Mouse (Mus musculus) hindbrain, postnatal 0 days (tissue): ENCODE results near the gene Rps3a1. TPM values are rescaled to one million over a fixed set of nuclear protein-coding genes. Genes with fewer than 3 reads are reported as not detected.

Experiments used
- ATAC-seq: fragments of 200-750 bp; cut with Nextera tagmentation; 2 replicates; pipeline ENCODE4 v1.8.0; 2017; ENCODE audit warnings: mild to moderate bottlenecking, moderate TSS enrichment, moderate library complexity
- DNase-seq: peaks from one replicate; pipeline ENCODE4 v3.0.0-alpha.2; 2015; ENCODE audit warnings: low spot score
- H3K27ac ChIP-seq: fragments of 300-500 bp; sonication (generic); 2 replicates; pipeline ENCODE4 v1.5.1; 2014; ENCODE audit warnings: mild to moderate bottlenecking
- H3K27me3 ChIP-seq: fragments of 300-500 bp; sonication (generic); 2 replicates; pipeline ENCODE4 v1.6.1; 2014; ENCODE audit warnings: low read length, mixed read lengths; ENCODE audit not compliant: insufficient read depth
- H3K36me3 ChIP-seq: fragments of 300-500 bp; sonication (generic); 2 replicates; pipeline ENCODE4 v1.6.1; 2014; ENCODE audit warnings: low read length, mixed read lengths; ENCODE audit not compliant: insufficient read depth
- H3K4me1 ChIP-seq: fragments of 300-500 bp; sonication (generic); 2 replicates; pipeline ENCODE4 v1.6.1; 2014; ENCODE audit warnings: antibody characterized with exemption, low read length, mixed read lengths; ENCODE audit not compliant: insufficient read depth
- H3K4me2 ChIP-seq: fragments of 300-500 bp; sonication (generic); 2 replicates; pipeline ENCODE4 v1.6.1; 2014; ENCODE audit warnings: low read depth, mild to moderate bottlenecking, low read length, moderate library complexity, mixed read lengths
- H3K4me3 ChIP-seq: fragments of 300-500 bp; sonication (generic); 2 replicates; pipeline ENCODE4 v1.5.1; 2014; ENCODE audit warnings: low read length
- H3K9ac ChIP-seq: fragments of 300-500 bp; sonication (generic); replicated peaks from 2 replicates; pipeline ENCODE4 v1.6.1; 2014; ENCODE audit warnings: mild to moderate bottlenecking, low read length, moderate library complexity, mixed read lengths
- H3K9me3 ChIP-seq: fragments of 300-500 bp; sonication (generic); 2 replicates; pipeline ENCODE4 v1.6.1; 2016; ENCODE audit warnings: low read length, mixed read lengths
- CTCF ChIP-seq: IDR thresholded peaks from 2 replicates; pipeline ENCODE4 v1.5.1; 2016; ENCODE audit warnings: antibody characterized with exemption, control low read depth, low read depth
- WGBS: fragments of 180-500 bp; shearing (Covaris S2); extraction: QIAGEN DNeasy Blood & Tissue Kit; methylation state at CpG from one replicate; pipeline ENCODE4 v1.1.7; 2014; 5-methylcytosine and 5-hydroxymethylcytosine counted together
- polyA plus RNA-seq: library from polyadenylated mRNA; unstranded; fragments of >200 nt; fragmentation: Nextera tagmentation; extraction: Ambion mirVana; gene quantifications from 2 replicates; pipeline ENCODE4 v1.2.1, GENCODE M21; 2015
- total RNA-seq: library from RNA; depleted of rRNA; stranded (reverse); fragments of >200 nt; gene quantifications from 2 replicates; pipeline ENCODE4 v1.2.3, GENCODE M21; 2014

Gene Rps3a1
- total and polyA plus RNA-seq, 2 experiments from 2014 or later: 391 to 638 TPM

GRCm38 (mm10) chr3:86136936-86137574 lies 5.4 kb downstream of the Rps3a1 start:
- H3K36me3 ChIP-seq: peaks cover 29% of the 10 kb centered on the region; the same call in 1 of the 2 replicates
- no peak overlapping the region for H3K4me2 ChIP-seq
- no peak for TF ChIP-seq CTCF
- no peaks in the 10 kb centered on the region for H3K27me3 ChIP-seq
- ATAC-seq (no peak), DNase-seq (no peak)
- no peak overlapping the region for H3K27ac ChIP-seq
- no peak overlapping the region for H3K4me3 ChIP-seq
- H3K4me1 ChIP-seq: no peaks in the 10 kb centered on the region
- H3K9me3 ChIP-seq: no peaks in the 10 kb centered on the region
- 93% methylated on average over 6 of the region's 6 CpGs for WGBS
- no peak overlapping the region for H3K9ac ChIP-seq

- H3K9ac ChIP-seq: no peak overlapping the region
- 89% methylated on average over 6 of the region's 6 CpGs for WGBS
- ATAC-seq: no peak
- no peak for TF ChIP-seq CTCF
- no peak for DNase-seq
- H3K36me3 ChIP-seq: peaks cover 29% of the 10 kb centered on the region; the same call in 1 of the 2 replicates
- H3K4me1 ChIP-seq: no peaks in the 10 kb centered on the region
- H3K4me3 ChIP-seq: no peak overlapping the region
- H3K27me3 ChIP-seq: no peaks in the 10 kb centered on the region
- H3K4me2 ChIP-seq: no peak overlapping the region
- no peak overlapping the region for H3K27ac ChIP-seq
- no peaks in the 10 kb centered on the region for H3K9me3 ChIP-seq
These were observed 6.5 kb downstream of the Rps3a1 start for GRCm38 (mm10) chr3:86135886-86136563.

- no peak overlapping the region for H3K9ac ChIP-seq
- H3K4me1 ChIP-seq: no peaks in the 10 kb centered on the region
- WGBS: 90% methylated on average over 6 of the region's 6 CpGs
- no peak overlapping the region for H3K4me3 ChIP-seq
- no peaks in the 10 kb centered on the region for H3K27me3 ChIP-seq
- no peak overlapping the region for H3K27ac ChIP-seq
- DNase-seq: no peak
- no peaks in the 10 kb centered on the region for H3K9me3 ChIP-seq
- TF ChIP-seq CTCF: no peak
- H3K4me2 ChIP-seq: no peak overlapping the region
- no peak for ATAC-seq
- H3K36me3 ChIP-seq: peaks cover 22% of the 10 kb centered on the region; the same call in 1 of the 2 replicates
These were observed 7.4 kb downstream of the Rps3a1 start for GRCm38 (mm10) chr3:86134939-86135638.

GRCm38 (mm10) chr3:86129757-86130156 lies 12.7 kb downstream of the Rps3a1 start:
- 15% methylated on average over 6 of the region's 6 CpGs for WGBS

GRCm38 (mm10) chr3:86123251-86123746 lies 19.2 kb downstream of the Rps3a1 start:
- no peak for ATAC-seq
- H3K4me1 ChIP-seq: no peaks in the 10 kb centered on the region
- no peak for TF ChIP-seq CTCF

More at GRCm38 (mm10) chr3:86129757-86130156, 12.7 kb downstream of the Rps3a1 start:
- ATAC-seq: peak; percentile 73
- Histone ChIP-seq H3K4me1 (no peaks in the 10 kb centered on the region), H3K4me2 (no peak overlapping the region), H3K27me3 (no peaks in the 10 kb centered on the region), H3K9ac (no peak overlapping the region), H3K4me3 (no peak overlapping the region), H3K27ac (no peak overlapping the region), H3K36me3 (0 out of 2 replicates have a peak, but pooled peaks cover 5% of the 10 kb centered on the region), H3K9me3 (no peaks in the 10 kb centered on the region)
- peak; percentile 83 for DNase-seq
- TF ChIP-seq CTCF: peak; percentile 88

GRCm38 (mm10) chr3:86122156-86122555 lies 20.3 kb downstream of the Rps3a1 start:
- Histone ChIP-seq H3K4me3 (no peak overlapping the region), H3K9ac (no peak overlapping the region), H3K36me3 (peaks cover 13% of the 10 kb centered on the region; the same call in 1 of the 2 replicates), H3K27ac (no peak overlapping the region), H3K4me2 (no peak overlapping the region), H3K9me3 (no peaks in the 10 kb centered on the region), H3K4me1 (no peaks in the 10 kb centered on the region), H3K27me3 (no peaks in the 10 kb centered on the region)
- TF ChIP-seq CTCF: no peak
- ATAC-seq: no peak
- no peak for DNase-seq

More at GRCm38 (mm10) chr3:86123251-86123746, 19.2 kb downstream of the Rps3a1 start:
- Histone ChIP-seq H3K27me3 (no peaks in the 10 kb centered on the region), H3K4me3 (no peak overlapping the region), H3K36me3 (peaks cover 15% of the 10 kb centered on the region; the same call in 1 of the 2 replicates), H3K4me2 (no peak overlapping the region), H3K27ac (no peak overlapping the region), H3K9me3 (no peaks in the 10 kb centered on the region), H3K9ac (no peak overlapping the region)
- 96% methylated on average over 8 of the region's 8 CpGs for WGBS
- no peak for DNase-seq
